Mouse (Mus musculus): ENCODE measurements at regions not wholly inside any gene's neighbourhood (a gene's known extent, or its start where the extent isn't known, plus 50 kb on each side); places are given as distances from the start of the nearest gene placed in this dataset.

GRCm38 (mm10) chr14:71234900-71235299 lies 635.3 kb upstream of the Fam160b2 start:
- no peak overlapping the region for H3K4me3 ChIP-seq (ENCODE audit: insufficient read depth, low read length)
- H3K27ac ChIP-seq (ENCODE audit: insufficient read depth, low read length), result no peak overlapping the region
- H3K4me1 ChIP-seq (ENCODE audit: control insufficient read depth, insufficient read depth, low read length), result peaks cover 6% of the 10 kb centered on the region; the same call in 1 of the 2 replicates
- no peak for TF ChIP-seq POLR2A (IDR thresholded peaks at IDR 0.05; ENCODE audit: low read depth, low read length)
- TF ChIP-seq CTCF (IDR thresholded peaks at IDR 0.05; ENCODE audit: borderline replicate concordance, insufficient read depth, low read length), result no peak

- TF ChIP-seq CTCF (IDR thresholded peaks at IDR 0.05; ENCODE audit: borderline replicate concordance, insufficient read depth, low read length), result no peak
- TF ChIP-seq POLR2A (IDR thresholded peaks at IDR 0.05; ENCODE audit: low read depth, low read length), result no peak
- Histone ChIP-seq H3K4me3 (ENCODE audit: insufficient read depth, low read length) (no peak overlapping the region), H3K27ac (ENCODE audit: insufficient read depth, low read length) (no peak overlapping the region), H3K4me1 (ENCODE audit: control insufficient read depth, insufficient read depth, low read length) (peaks cover 6% of the 10 kb centered on the region; the same call in 1 of the 2 replicates)
Observed at GRCm38 (mm10) chr14:71234276-71234675, 634.6 kb upstream of the Fam160b2 start.

- peak overlapping the region; percentile 34; the same call in 1 of the 2 replicates for H3K27ac ChIP-seq (ENCODE audit: insufficient read depth, low read length)
- H3K4me1 ChIP-seq (ENCODE audit: control insufficient read depth, insufficient read depth, low read length), result peaks cover 6% of the 10 kb centered on the region; the same call in 1 of the 2 replicates
- no peak for TF ChIP-seq POLR2A (IDR thresholded peaks at IDR 0.05; ENCODE audit: low read depth, low read length)
- no peak for TF ChIP-seq CTCF (IDR thresholded peaks at IDR 0.05; ENCODE audit: borderline replicate concordance, insufficient read depth, low read length)
- no peak overlapping the region for H3K4me3 ChIP-seq (ENCODE audit: insufficient read depth, low read length)
Observed at GRCm38 (mm10) chr14:71231223-71231815, 631.7 kb upstream of the Fam160b2 start.

GRCm38 (mm10) chr14:71230484-71231188 lies 631.0 kb upstream of the Fam160b2 start:
- Histone ChIP-seq H3K4me3 (ENCODE audit: insufficient read depth, low read length) (no peak overlapping the region), H3K27ac (ENCODE audit: insufficient read depth, low read length) (peak overlapping the region; percentile 53), H3K4me1 (ENCODE audit: control insufficient read depth, insufficient read depth, low read length) (peaks cover 6% of the 10 kb centered on the region; the same call in 1 of the 2 replicates)
- TF ChIP-seq CTCF (IDR thresholded peaks at IDR 0.05; ENCODE audit: borderline replicate concordance, insufficient read depth, low read length), result no peak

- TF ChIP-seq POLR2A (IDR thresholded peaks at IDR 0.05; ENCODE audit: low read depth, low read length) (no peak), CTCF (IDR thresholded peaks at IDR 0.05; ENCODE audit: borderline replicate concordance, insufficient read depth, low read length) (no peak)
- peak overlapping the region; percentile 53; the same call in 1 of the 2 replicates for H3K27ac ChIP-seq (ENCODE audit: insufficient read depth, low read length)
- peaks cover 6% of the 10 kb centered on the region; the same call in 1 of the 2 replicates for H3K4me1 ChIP-seq (ENCODE audit: control insufficient read depth, insufficient read depth, low read length)
- no peak overlapping the region for H3K4me3 ChIP-seq (ENCODE audit: insufficient read depth, low read length)
Observed at GRCm38 (mm10) chr14:71229955-71230354, 630.3 kb upstream of the Fam160b2 start.

- Histone ChIP-seq H3K4me1 (ENCODE audit: control insufficient read depth, insufficient read depth, low read length) (peaks cover 6% of the 10 kb centered on the region; the same call in 1 of the 2 replicates), H3K4me3 (ENCODE audit: insufficient read depth, low read length) (no peak overlapping the region), H3K27ac (ENCODE audit: insufficient read depth, low read length) (no peak overlapping the region)
- no peak for TF ChIP-seq CTCF (IDR thresholded peaks at IDR 0.05; ENCODE audit: borderline replicate concordance, insufficient read depth, low read length)
- no peak for TF ChIP-seq POLR2A (IDR thresholded peaks at IDR 0.05; ENCODE audit: low read depth, low read length)
Observed at GRCm38 (mm10) chr14:71228894-71229446, 629.3 kb upstream of the Fam160b2 start.

- Histone ChIP-seq H3K27ac (ENCODE audit: insufficient read depth, low read length) (no peak overlapping the region), H3K4me1 (ENCODE audit: control insufficient read depth, insufficient read depth, low read length) (no peaks in the 10 kb centered on the region), H3K4me3 (ENCODE audit: insufficient read depth, low read length) (no peak overlapping the region)
- TF ChIP-seq POLR2A (IDR thresholded peaks at IDR 0.05; ENCODE audit: low read depth, low read length), result no peak
Observed at GRCm38 (mm10) chr14:71217041-71217440, 617.4 kb upstream of the Fam160b2 start.

GRCm38 (mm10) chr14:71211359-71211978 lies 611.8 kb upstream of the Fam160b2 start:
- no peak for TF ChIP-seq CTCF (IDR thresholded peaks at IDR 0.05; ENCODE audit: borderline replicate concordance, insufficient read depth, low read length)
- TF ChIP-seq POLR2A (IDR thresholded peaks at IDR 0.05; ENCODE audit: low read depth, low read length), result no peak
- Histone ChIP-seq H3K4me3 (ENCODE audit: insufficient read depth, low read length) (no peak overlapping the region), H3K4me1 (ENCODE audit: control insufficient read depth, insufficient read depth, low read length) (no peaks in the 10 kb centered on the region), H3K27ac (ENCODE audit: insufficient read depth, low read length) (no peak overlapping the region)

GRCm38 (mm10) chr14:71203459-71203858 lies 603.8 kb upstream of the Fam160b2 start:
- TF ChIP-seq POLR2A (IDR thresholded peaks at IDR 0.05; ENCODE audit: low read depth, low read length), result no peak
- no peak for TF ChIP-seq CTCF (IDR thresholded peaks at IDR 0.05; ENCODE audit: borderline replicate concordance, insufficient read depth, low read length)
- H3K27ac ChIP-seq (ENCODE audit: insufficient read depth, low read length), result no peak overlapping the region
- peaks cover 4% of the 10 kb centered on the region; the same call in 1 of the 2 replicates for H3K4me1 ChIP-seq (ENCODE audit: control insufficient read depth, insufficient read depth, low read length)
- H3K4me3 ChIP-seq (ENCODE audit: insufficient read depth, low read length), result no peak overlapping the region
